Mouse (Mus musculus): ENCODE measurements at regions not wholly inside any gene's neighbourhood (a gene's known extent, or its start where the extent isn't known, plus 50 kb on each side); places are given as distances from the start of the nearest gene placed in this dataset.
"Not testable (repeated sequence)": the region's sequence is repeated elsewhere in the genome, so short reads cannot be mapped to it uniquely, and the experiment has no call there.

DNA sequence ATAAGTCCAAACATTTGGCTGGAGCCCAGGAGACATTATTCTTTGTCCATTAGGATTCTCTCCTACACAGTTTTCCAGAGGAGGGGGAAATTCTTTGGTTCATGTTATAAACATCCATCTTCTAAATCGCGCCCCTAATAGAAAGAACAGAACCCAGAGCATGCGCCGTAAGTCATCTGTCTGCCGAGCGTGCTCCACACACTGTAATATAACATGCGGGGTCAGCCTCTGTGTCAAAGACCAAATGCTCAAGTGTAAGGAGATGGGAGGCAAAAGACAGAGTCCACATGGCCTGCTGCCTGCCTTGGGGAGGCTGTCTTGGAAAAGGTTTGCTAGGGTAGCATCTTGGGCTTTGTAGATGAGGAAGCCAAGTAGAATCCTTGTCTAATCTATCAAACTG, 90.0 kb upstream of the Rmdn2 start:
- H3K4me2 ChIP-seq = no peak overlapping the region

GRCm38 (mm10) chr17:79523230-79523629, 88.4 kb upstream of the Rmdn2 start:
- H3K9me3 ChIP-seq = no peaks in the 10 kb centered on the region
- no peak for ATAC-seq (ENCODE audit: insufficient number of reproducible peaks, insufficient read depth, low FRiP score, low TSS enrichment, low read depth)
- WGBS = 80% methylated on average over 3 of the region's 3 CpGs

More for the DNA sequence above, 90.0 kb upstream of the Rmdn2 start:
- H3K4me1 ChIP-seq = no peaks in the 10 kb centered on the region
- H3K9ac ChIP-seq = no peak overlapping the region
- no peak overlapping the region for H3K27ac ChIP-seq
- ATAC-seq (ENCODE audit: insufficient number of reproducible peaks, insufficient read depth, low FRiP score, low TSS enrichment, low read depth) = no peak
- no peak overlapping the region for H3K4me3 ChIP-seq
- no peaks in the 10 kb centered on the region for H3K27me3 ChIP-seq
- no peaks in the 10 kb centered on the region for H3K9me3 ChIP-seq
- WGBS = 91% methylated on average over 7 of the region's 7 CpGs
- H3K36me3 ChIP-seq = no peaks in the 10 kb centered on the region

DNA sequence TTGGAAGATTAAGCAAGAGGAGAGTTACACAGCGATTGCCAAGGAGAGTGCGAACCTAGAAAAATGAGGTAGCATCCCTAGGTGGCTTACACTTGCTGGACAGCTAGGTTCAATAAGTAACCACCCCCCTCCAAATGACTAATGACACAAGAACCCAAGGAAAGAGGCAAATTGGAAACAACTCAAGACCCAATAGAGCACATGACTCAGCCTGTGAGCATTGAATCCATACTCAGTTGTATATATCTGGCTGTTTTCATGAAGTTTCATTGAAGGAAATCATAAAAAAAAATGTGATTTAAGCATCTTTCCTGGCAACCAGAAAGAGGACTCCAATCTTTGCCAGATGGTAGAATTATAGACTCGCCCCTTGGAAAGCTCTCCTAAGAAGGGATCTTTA, 84.3 kb upstream of the Rmdn2 start:
- no peak overlapping the region for H3K27ac ChIP-seq
- H3K9me3 ChIP-seq = no peaks in the 10 kb centered on the region
- no peak overlapping the region for H3K9ac ChIP-seq
- no peak overlapping the region for H3K4me2 ChIP-seq
- no peak overlapping the region for H3K4me3 ChIP-seq
- no peaks in the 10 kb centered on the region for H3K27me3 ChIP-seq
- no peak for ATAC-seq (ENCODE audit: insufficient number of reproducible peaks, insufficient read depth, low FRiP score, low TSS enrichment, low read depth)
- no peaks in the 10 kb centered on the region for H3K4me1 ChIP-seq
- no peaks in the 10 kb centered on the region for H3K36me3 ChIP-seq
- WGBS = 77% methylated on average over 3 of the region's 3 CpGs

More at GRCm38 (mm10) chr17:79523230-79523629, 88.4 kb upstream of the Rmdn2 start:
- Histone ChIP-seq H3K27me3 (no peaks in the 10 kb centered on the region), H3K4me2 (no peak overlapping the region), H3K4me1 (no peaks in the 10 kb centered on the region), H3K4me3 (no peak overlapping the region), H3K27ac (no peak overlapping the region), H3K36me3 (no peaks in the 10 kb centered on the region), H3K9ac (no peak overlapping the region)

DNA sequence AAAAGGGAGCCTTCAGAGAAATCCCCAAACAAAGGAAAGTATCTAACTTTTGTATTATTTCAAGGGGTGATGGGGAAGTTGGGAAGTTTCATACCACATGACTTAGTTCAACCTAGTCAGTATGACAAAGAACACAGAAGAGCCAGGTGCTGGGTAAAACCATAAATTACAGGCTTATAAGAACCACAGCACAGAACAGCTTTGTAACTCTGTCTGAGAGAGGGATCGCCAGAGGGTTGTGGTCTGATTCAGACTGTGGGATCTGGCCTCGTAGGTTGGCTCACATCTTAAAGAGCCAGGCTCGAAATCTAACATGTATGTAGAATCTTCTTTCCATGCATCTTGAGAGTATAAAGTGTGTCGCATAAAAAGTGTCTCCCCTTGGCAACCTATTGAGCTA, 75.1 kb upstream of the Rmdn2 start:
- H3K4me3 ChIP-seq = no peak overlapping the region
- no peak overlapping the region for H3K9ac ChIP-seq
- no peaks in the 10 kb centered on the region for H3K4me1 ChIP-seq
- no peak overlapping the region for H3K27ac ChIP-seq
- no peaks in the 10 kb centered on the region for H3K9me3 ChIP-seq
- H3K27me3 ChIP-seq = no peaks in the 10 kb centered on the region
- no peak overlapping the region for H3K4me2 ChIP-seq
- ATAC-seq (ENCODE audit: insufficient number of reproducible peaks, insufficient read depth, low FRiP score, low TSS enrichment, low read depth) = no peak
- H3K36me3 ChIP-seq = no peaks in the 10 kb centered on the region
- 58% methylated on average over 4 of the region's 4 CpGs for WGBS

- 71% methylated on average over 4 of the region's 4 CpGs for WGBS
- H3K27ac ChIP-seq = no peak overlapping the region
- H3K27me3 ChIP-seq = no peaks in the 10 kb centered on the region
- H3K36me3 ChIP-seq = no peaks in the 10 kb centered on the region
- no peak overlapping the region for H3K4me3 ChIP-seq
- no peak overlapping the region for H3K4me2 ChIP-seq
- no peak for ATAC-seq (ENCODE audit: insufficient number of reproducible peaks, insufficient read depth, low FRiP score, low TSS enrichment, low read depth)
- H3K4me1 ChIP-seq = peaks cover 1% of the 10 kb centered on the region; the same call in 1 of the 2 replicates
- H3K9me3 ChIP-seq = no peaks in the 10 kb centered on the region
- no peak overlapping the region for H3K9ac ChIP-seq
Measured at GRCm38 (mm10) chr17:79538789-79539188, 72.9 kb upstream of the Rmdn2 start.

GRCm38 (mm10) chr17:79540038-79540437, 71.6 kb upstream of the Rmdn2 start:
- H3K9ac ChIP-seq = no peak overlapping the region
- H3K4me1 ChIP-seq = peaks cover 7% of the 10 kb centered on the region; the same call in 1 of the 2 replicates
- H3K36me3 ChIP-seq = no peaks in the 10 kb centered on the region
- no peaks in the 10 kb centered on the region for H3K9me3 ChIP-seq
- no peaks in the 10 kb centered on the region for H3K27me3 ChIP-seq
- ATAC-seq (ENCODE audit: insufficient number of reproducible peaks, insufficient read depth, low FRiP score, low TSS enrichment, low read depth) = no peak
- H3K4me2 ChIP-seq = no peak overlapping the region
- H3K27ac ChIP-seq = no peak overlapping the region
- WGBS = 61% methylated on average over 1 of the region's 1 CpGs
- H3K4me3 ChIP-seq = no peak overlapping the region

DNA sequence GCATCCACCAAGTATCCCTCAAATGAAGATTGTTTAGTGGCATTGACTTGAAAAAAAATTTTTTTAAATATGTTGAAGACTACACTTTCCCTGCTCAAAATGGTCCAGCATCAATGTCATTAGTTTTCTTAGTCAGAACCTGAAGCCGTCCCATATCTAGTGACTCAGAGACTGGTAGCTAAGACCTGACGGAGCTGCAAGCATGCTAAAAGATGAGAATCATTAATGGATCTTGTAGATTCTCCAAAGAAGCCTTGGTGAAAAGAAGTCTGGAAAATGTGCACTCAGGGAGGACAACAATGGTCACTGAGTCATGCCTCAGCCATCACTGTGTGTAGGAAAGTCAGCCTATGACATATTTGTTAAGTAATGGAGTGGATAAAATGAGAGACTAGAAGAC, 71.2 kb upstream of the Rmdn2 start:
- H3K4me3 ChIP-seq = no peak overlapping the region
- no peak overlapping the region for H3K27ac ChIP-seq
- no peak overlapping the region for H3K4me2 ChIP-seq
- WGBS = 94% methylated on average over 2 of the region's 2 CpGs
- H3K9me3 ChIP-seq = no peaks in the 10 kb centered on the region
- H3K27me3 ChIP-seq = no peaks in the 10 kb centered on the region
- no peaks in the 10 kb centered on the region for H3K36me3 ChIP-seq
- peaks cover 7% of the 10 kb centered on the region; the same call in 1 of the 2 replicates for H3K4me1 ChIP-seq
- no peak overlapping the region for H3K9ac ChIP-seq
- no peak for ATAC-seq (ENCODE audit: insufficient number of reproducible peaks, insufficient read depth, low FRiP score, low TSS enrichment, low read depth)

DNA sequence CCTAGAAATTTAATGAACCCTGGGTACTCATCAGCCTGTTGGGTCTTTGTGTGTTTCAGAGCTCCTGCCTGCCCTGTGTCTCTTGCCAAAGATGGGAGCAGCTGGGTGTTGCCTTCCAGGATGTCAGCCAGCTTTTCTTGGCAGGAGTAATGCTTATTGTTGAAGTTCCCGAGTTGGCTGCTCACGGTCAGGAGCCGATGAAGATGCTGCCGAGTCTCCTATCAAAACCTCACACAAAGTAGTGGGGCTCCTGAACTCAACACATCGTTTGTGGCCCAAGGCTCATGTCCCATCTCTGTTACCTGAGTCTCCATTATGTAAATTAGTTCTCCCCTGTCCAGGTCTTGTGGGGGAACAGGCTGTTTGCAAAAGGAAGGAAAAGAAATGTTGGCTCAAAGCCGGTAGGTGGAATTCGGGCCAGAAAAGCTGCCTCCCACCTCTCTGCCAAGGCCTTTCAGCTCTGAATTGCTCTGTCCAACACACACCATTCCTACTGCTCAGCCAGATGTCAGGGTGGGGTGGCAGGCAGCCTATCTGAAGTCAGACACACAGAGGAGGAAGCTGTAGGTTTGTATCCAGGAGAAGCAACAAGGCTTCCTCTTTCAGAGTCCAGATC, 67.6 kb upstream of the Rmdn2 start:
- Histone ChIP-seq H3K4me2 (no peak overlapping the region), H3K36me3 (no peaks in the 10 kb centered on the region), H3K27me3 (no peaks in the 10 kb centered on the region), H3K4me3 (no peak overlapping the region), H3K9me3 (no peaks in the 10 kb centered on the region), H3K4me1 (peaks cover 7% of the 10 kb centered on the region; the same call in 1 of the 2 replicates), H3K27ac (no peak overlapping the region; the same call in 1 of the 2 replicates), H3K9ac (no peak overlapping the region)
- ATAC-seq (ENCODE audit: insufficient number of reproducible peaks, insufficient read depth, low FRiP score, low TSS enrichment, low read depth) = no peak
- WGBS = 66% methylated on average over 7 of the region's 7 CpGs

DNA sequence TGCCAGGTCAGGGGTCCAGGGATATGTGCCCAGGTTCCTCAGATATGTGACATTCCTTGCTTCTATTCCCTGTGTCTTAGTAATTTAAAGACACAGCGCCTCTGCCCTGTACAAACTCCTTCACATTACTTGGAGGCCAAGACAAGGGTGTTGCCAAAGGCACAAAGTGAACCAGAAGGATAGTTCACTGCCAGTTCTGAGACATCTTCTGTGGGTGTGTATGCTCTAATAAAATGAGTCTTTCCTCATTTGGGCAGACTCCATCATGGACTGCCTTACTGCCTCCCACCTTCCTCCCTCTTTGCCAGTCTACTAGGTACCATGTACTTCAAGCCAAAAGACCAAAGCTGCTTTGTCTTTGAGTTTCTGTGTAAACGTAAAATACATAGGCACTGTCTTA, 65.8 kb upstream of the Rmdn2 start:
- no peaks in the 10 kb centered on the region for H3K9me3 ChIP-seq
- no peaks in the 10 kb centered on the region for H3K36me3 ChIP-seq
- peaks cover 7% of the 10 kb centered on the region; the same call in 1 of the 2 replicates for H3K4me1 ChIP-seq
- no peak for ATAC-seq (ENCODE audit: insufficient number of reproducible peaks, insufficient read depth, low FRiP score, low TSS enrichment, low read depth)
- no peak overlapping the region for H3K4me3 ChIP-seq
- no peak overlapping the region for H3K9ac ChIP-seq
- H3K27me3 ChIP-seq = no peaks in the 10 kb centered on the region
- no peak overlapping the region for H3K4me2 ChIP-seq
- no peak overlapping the region for H3K27ac ChIP-seq
- 81% methylated on average over 2 of the region's 2 CpGs for whole genome bisulfite sequencing

DNA sequence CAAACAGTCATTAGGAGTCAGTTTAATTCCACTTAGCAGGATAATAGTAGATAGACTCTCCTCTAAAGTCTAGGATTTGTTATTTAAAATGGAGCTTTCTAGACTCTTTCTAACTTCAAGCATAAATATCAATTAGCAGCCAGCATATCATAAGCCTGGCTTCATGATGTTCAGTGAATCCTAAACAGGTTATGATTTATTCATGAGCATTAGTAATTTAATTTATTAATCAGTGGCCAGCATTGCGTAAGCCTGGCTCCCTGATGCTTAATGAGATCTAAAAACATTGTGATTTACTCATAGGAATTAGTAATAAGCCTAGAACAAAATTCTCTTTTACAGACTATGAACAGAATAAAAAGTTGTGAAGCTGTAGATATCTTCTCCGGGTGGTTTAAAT, 64.6 kb upstream of the Rmdn2 start:
- no peaks in the 10 kb centered on the region for H3K36me3 ChIP-seq
- H3K9me3 ChIP-seq = no peaks in the 10 kb centered on the region
- ATAC-seq (ENCODE audit: insufficient number of reproducible peaks, insufficient read depth, low FRiP score, low TSS enrichment, low read depth) = no peak
- 88% methylated on average over 2 of the region's 2 CpGs for WGBS
- H3K9ac ChIP-seq = no peak overlapping the region
- no peaks in the 10 kb centered on the region for H3K27me3 ChIP-seq
- H3K4me1 ChIP-seq = peaks cover 7% of the 10 kb centered on the region; the same call in 1 of the 2 replicates
- no peak overlapping the region for H3K27ac ChIP-seq
- H3K4me3 ChIP-seq = no peak overlapping the region
- no peak overlapping the region for H3K4me2 ChIP-seq

GRCm38 (mm10) chr17:79547524-79547923, 64.1 kb upstream of the Rmdn2 start:
- peaks cover 7% of the 10 kb centered on the region; the same call in 1 of the 2 replicates for H3K4me1 ChIP-seq
- H3K27ac ChIP-seq = no peak overlapping the region
- H3K4me3 ChIP-seq = no peak overlapping the region
- no peak overlapping the region for H3K9ac ChIP-seq
- 93% methylated on average over 3 of the region's 3 CpGs for WGBS
- H3K36me3 ChIP-seq = no peaks in the 10 kb centered on the region
- ATAC-seq (ENCODE audit: insufficient number of reproducible peaks, insufficient read depth, low FRiP score, low TSS enrichment, low read depth) = no peak
- no peak overlapping the region for H3K4me2 ChIP-seq
- no peaks in the 10 kb centered on the region for H3K27me3 ChIP-seq
- H3K9me3 ChIP-seq = no peaks in the 10 kb centered on the region

GRCm38 (mm10) chr17:79550409-79550808, 61.3 kb upstream of the Rmdn2 start:
- not testable (repeated sequence) for H3K27ac ChIP-seq; H3K36me3 ChIP-seq; H3K4me1 ChIP-seq; H3K4me3 ChIP-seq; ATAC-seq (ENCODE audit: insufficient number of reproducible peaks, insufficient read depth, low FRiP score, low TSS enrichment, low read depth); H3K9ac ChIP-seq; H3K27me3 ChIP-seq; H3K4me2 ChIP-seq; H3K9me3 ChIP-seq
- WGBS = 78% methylated on average over 1 of the region's 1 CpGs

Measured in embryonic facial prominence, embryonic 13.5 days (tissue).